Mouse (Mus musculus): ENCODE measurements around the gene Slc43a2.

The Slc43a2 gene

DNA sequence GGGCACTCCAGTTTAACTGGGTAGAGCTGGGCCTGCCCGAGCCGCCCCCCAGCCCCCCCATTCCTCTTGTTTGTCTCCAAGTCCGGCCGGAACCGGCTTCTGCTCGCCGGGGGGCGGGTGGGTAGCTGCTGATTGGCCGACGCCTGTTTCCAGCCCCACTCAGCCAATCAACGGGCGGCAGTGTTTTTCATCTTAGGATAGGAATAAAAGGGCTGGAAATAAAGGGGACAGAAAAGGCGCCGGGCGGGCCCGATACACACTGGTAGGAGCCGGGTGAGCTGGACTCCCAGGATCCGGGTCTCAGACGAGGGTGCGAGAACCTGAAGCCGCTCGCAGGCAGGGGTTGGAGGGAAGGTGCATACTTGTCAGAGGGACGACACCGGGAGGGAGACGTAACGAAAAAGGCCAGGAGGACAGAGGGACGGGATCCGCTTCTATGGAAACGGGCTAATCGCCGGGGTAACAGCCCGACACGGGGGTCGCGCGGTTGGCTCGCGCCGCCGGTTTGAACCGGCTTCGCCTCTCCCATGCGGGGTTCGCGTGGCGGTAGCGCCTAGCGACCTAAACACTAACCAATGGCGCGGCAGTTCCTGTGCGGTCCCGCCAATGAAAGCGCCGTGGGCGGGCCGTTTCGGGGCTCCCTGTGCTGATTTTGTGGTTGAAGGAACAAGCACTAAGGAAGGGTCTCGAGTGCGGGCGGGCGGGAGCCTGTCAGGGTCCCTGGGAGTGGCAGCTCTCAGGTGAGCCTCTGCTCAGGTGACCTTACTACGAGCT is at the start of gene Slc43a2:
Gene Slc43a2 (plus strand): TSS at position 226 of the 774 bp plus-strand sequence.
- DNase-seq (ENCODE audit: low read depth), result peak; percentile 93

DNA sequence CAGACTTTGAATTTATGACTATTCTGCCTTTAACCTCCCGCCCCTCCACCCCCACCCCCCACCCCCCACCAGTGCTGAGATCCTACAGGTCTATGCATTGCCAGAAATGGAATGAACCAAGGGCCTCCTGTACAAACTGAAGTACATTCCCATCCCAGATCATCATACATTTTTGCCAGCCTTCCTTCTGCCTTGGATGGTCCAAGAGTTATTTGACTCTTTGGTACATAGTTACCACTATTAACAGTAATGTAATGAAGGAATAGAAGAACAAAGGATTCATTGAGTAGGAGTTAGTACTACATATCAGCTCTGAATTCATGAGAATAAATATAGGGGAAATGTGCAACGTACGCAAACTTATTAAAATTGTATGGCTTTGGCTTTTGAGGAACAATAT is 45.3 kb upstream of the Slc43a2 start:
- DNase-seq (ENCODE audit: low read depth), result no peak

DNA sequence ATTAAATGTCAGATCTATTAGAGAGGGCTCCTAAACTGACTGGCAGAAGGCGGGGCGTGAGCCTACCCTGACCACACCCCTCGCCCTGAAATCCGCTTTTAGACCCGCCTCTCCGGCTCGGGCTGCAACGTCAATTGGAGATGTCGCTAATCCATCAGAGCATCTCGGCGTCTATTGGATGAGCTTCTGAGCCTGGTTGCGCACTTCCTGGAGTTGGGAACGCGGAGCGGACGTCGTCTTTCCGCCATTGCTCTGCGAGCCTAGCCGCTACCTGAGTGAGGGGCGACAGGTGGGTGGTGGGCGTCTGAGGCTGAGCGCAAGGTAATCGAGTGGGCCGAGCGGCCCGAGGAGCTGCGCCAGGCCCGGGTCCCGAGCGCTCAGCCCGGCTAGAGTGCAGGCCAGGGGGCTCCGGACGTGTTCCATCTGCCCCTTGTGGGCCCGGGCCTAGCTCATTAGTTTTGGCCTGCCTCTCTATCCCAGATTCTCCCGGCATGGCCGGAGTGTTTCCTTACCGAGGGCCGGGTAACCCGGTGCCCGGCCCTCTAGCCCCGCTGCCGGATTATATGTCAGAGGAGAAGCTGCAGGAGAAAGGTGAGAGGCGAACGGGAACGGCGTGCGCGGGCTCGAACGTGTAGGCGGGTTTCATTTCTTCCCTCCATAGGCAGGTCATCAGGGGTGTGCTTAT is 44.8 kb upstream of the Slc43a2 start, which contains the start of gene Prpf8:
Gene Prpf8 (plus strand): TSS at position 216 of the 685 bp plus-strand sequence.
- peak; percentile 96 for DNase-seq (ENCODE audit: low read depth)

DNA sequence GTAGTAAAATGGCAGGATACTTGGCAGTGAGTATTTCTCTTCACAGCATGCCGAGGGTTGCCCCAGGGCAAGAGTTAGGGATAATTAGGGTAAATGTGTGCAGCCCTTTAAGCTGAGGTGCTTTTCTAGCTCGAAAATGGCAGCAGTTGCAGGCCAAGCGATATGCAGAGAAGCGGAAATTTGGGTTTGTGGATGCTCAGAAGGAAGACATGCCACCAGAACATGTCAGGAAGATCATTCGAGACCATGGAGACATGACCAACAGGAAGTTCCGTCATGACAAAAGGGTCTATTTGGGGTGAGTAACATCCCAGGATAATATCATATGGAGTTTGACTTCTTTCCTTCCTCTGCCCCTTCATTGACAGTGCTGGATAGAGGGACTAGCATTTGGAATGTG is 44.0 kb upstream of the Slc43a2 start:
- no peak for DNase-seq (ENCODE audit: low read depth)

DNA sequence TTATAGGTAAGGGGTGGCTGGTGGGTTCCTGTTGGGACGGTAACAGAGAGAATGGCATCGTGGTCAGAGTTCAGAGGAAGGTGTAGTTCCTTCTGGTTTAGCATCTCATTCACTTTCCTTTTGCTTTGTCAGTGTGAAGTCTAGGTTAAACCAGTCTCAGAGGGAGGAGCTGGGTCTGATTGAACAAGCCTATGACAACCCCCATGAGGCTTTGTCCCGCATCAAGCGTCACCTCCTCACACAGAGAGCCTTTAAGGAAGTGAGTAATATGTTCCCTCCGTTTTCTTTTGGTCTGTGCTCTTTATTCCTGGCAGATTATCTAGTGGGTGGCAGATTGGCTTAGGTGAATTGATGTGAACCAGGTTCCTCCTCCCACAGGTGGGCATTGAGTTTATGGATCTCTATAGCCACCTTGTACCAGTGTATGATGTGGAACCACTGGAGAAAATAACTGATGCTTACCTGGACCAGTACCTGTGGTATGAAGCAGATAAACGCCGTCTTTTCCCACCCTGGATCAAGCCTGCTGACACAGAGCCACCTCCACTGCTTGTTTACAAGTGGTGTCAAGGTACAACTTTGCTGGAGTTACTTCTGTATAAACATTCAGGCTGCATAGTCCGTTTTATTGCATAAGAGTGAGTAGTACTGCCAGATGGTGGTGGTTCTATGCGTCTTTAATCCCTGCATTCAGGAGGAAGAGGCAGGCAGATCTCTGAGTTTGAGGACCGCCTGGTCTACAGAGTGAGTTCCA is 37.0 kb upstream of the Slc43a2 start:
- no peak for DNase-seq (ENCODE audit: low read depth)

DNA sequence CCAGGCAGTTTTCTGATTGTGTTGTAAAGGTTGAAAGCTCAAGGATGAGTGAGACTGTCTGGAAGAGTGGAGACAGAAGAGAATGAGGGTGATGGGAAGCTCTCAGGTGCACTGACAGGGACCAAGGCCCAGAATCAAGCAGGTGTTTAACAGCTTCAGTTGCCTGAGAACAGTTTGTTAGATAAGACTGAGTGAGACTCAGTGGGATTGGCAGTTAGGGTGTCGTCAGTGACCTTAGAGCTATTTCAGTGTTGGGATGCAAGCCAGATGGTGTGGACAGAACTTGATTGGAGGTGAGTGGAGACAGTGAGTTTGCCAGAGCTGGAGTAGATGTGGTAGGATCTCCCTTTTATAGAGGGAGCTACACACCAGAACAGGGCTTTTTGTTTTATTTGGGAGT is 33.4 kb upstream of the Slc43a2 start:
- no peak for DNase-seq (ENCODE audit: low read depth)

DNA sequence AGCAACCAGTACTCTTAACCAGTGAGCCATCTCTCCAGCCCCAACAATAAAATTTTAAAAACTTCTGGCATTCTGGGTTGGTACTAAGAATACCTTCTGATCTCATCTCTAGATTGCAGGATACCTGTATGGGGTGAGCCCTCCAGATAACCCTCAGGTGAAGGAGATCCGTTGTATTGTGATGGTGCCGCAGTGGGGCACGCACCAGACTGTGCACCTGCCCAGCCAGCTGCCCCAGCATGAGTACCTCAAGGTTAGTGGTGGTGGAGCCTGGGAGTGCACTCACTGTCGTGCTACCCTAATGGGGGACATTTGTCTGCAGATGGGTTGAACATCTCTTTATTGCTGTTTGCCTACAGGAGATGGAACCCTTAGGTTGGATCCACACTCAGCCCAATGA is 23.3 kb upstream of the Slc43a2 start:
- DNase-seq (ENCODE audit: low read depth), result no peak

DNA sequence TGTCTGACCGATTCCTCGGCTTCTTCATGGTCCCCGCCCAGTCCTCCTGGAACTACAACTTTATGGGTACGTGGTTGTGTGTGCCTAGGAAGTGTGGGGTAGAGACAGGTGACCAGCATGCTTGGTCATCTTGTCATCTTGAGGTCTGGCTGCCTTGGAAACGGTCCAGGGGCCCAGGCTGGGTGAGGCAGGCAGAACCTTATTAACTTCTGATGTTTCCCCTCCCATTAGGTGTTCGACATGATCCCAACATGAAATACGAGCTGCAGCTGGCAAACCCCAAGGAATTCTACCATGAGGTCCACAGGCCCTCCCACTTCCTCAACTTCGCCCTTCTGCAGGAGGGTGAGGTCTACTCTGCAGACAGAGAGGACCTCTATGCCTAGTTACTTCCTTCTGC is 22.6 kb upstream of the Slc43a2 start:
- no peak for DNase-seq (ENCODE audit: low read depth)

DNA sequence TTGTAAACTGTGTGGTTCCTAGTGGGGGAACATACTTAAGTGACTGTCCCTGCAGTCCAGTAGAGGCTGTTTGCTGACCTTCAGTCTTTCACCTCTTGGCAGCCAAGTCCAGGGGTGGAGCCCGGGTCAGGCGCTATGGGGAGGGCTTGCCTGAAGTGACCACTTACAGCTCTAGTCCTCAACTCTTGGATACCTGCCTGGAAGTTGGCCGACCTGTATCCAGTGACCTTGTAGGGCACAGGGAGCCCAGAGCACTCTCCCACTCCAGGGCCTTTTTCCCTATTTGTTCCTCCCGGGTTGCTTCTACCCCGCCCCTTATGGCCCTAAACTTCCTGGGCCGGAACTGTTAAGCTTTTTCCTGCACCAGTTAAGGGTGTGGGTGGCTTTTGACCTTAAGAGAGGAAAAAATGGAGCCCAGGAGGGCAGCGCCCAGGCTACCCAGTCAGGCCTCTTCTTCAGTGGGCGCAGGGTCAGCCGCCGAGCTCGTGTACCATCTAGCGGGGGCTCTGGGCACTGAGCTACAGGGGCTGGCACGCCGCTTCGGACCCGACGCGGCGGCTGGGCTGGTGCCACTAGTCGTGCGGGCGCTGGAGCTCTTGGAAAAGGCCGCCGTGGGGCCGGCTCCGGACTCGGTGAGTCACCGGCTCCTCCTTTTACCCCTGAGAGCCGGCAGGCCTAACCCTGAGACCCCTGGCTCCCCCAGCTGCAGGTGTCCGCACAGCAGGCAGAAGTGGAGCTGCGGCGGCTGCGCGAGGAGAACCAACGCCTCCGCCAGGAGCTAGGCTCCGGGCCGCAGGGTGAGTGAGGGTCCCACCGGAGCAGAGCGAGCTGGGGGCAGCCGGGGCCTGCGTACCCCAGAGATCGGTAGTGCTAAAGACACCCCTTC is 21.5 kb upstream of the Slc43a2 start, which contains the start of gene Rilp:
Gene Rilp (plus strand): TSS at position 354 of the 886 bp plus-strand sequence.
- no peak for DNase-seq (ENCODE audit: low read depth)

DNA sequence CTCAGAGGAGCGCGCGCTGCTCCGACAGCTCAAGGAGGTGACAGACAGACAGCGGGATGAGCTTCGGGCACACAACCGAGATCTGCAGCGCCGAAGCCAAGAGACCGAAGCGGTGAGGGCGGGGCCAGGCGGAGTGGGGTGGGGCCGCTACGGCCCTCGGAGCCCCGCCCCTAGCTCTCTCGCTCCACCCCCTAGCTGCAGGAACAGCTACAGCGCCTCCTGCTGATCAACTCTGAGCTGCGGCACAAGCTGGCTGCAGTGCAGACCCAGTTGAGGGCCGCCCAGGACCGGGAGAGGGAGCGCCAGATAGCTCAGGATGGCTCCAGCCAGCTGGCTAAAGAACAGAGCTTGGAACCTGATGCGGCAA is 20.9 kb upstream of the Slc43a2 start:
- peak; percentile 83 for DNase-seq (ENCODE audit: low read depth)

DNA sequence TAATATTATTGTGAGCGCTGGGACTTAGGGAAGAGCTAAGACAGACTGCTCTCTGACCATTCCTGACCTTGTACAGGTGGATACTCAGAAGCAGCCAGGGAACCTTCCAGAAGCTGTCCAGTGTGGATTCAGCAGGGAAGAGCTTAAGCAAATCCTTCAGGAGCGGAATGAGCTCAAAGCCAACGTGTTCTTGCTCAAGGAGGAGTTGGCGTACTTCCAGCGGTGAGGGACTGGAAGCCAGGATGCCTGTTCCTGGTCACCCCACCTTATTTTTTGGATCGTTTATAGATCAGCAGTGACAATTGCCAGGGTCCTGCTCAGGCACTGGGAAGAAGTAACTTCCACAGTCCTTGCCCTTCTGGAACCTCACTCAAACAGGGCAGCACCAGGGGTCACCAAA is 20.3 kb upstream of the Slc43a2 start:
- no peak for DNase-seq (ENCODE audit: low read depth)

DNA sequence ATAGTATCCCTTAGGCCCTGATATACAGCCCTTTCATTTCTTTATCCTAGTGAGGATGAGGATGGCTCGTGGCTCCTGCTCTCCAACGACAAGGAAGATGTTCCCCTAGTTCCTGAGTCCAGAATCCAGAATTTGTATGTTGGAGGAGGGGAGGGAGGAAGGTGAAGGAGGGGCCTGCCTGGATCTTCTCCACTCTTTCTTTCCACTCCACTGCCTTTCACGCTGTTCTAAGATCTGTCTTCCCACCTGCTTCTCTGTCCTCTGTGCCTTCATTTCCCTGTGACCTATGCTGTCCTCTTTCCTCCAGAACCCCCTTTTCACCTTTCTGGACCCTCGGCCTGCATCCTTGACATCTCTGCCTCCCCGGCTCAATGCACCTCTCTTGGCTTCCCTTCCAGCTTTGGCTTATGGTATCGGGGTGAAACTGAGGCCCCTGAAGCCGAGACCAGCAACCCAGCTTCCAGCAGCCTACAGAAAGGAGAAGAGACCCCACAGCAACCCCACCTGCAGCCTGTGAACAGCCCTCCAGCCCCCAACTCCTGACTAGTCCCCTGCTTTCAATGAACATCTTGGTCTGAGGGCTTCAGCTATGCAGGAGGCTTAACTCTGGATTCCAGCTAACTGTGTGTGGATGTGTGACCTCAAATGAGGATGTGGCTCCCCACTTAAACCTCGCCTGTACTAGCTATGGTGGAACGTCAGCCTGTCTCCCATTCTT is 19.0 kb upstream of the Slc43a2 start:
- DNase-seq (ENCODE audit: low read depth), result no peak

DNA sequence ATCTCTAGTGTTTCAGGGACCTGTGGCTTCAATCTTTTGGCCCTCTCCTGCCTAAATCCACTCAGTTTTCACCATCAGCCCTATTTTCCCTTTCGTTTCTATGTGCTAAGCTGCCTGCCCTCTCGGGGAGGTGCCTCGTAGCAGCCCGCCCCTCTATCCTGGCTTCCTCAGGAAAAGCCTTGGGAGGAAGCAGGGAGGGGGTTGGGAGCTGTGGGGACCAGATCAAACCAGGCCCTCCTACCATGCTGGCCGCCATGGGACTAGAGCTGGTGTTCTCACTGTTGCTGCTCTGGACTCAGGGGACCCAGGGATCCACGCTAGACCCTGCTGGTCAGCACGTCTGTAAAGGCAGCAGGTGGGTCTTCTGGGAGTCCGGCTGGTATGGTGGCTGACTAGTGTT is 18.2 kb upstream of the Slc43a2 start, which contains the start of gene Scarf1:
Gene Scarf1 (plus strand): TSS at position 205 of the 400 bp plus-strand sequence.
- no peak for DNase-seq (ENCODE audit: low read depth)

DNA sequence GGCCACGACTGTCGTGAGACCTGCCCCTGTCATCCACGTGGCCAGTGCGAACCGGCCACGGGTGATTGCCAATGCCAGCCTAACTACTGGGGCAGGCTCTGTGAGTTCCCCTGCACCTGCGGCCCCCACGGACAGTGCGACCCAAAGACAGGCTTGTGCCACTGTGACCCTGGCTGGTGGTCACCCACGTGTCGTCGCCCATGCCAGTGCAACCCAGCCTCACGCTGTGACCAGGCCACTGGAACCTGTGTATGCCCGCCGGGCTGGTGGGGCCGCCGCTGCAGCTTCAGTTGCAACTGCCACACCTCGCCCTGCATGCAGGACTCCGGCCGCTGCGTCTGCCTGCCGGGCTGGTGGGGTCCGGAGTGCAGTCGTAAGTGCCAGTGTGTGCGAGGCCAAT is 16.3 kb upstream of the Slc43a2 start:
- no peak for DNase-seq (ENCODE audit: low read depth)

DNA sequence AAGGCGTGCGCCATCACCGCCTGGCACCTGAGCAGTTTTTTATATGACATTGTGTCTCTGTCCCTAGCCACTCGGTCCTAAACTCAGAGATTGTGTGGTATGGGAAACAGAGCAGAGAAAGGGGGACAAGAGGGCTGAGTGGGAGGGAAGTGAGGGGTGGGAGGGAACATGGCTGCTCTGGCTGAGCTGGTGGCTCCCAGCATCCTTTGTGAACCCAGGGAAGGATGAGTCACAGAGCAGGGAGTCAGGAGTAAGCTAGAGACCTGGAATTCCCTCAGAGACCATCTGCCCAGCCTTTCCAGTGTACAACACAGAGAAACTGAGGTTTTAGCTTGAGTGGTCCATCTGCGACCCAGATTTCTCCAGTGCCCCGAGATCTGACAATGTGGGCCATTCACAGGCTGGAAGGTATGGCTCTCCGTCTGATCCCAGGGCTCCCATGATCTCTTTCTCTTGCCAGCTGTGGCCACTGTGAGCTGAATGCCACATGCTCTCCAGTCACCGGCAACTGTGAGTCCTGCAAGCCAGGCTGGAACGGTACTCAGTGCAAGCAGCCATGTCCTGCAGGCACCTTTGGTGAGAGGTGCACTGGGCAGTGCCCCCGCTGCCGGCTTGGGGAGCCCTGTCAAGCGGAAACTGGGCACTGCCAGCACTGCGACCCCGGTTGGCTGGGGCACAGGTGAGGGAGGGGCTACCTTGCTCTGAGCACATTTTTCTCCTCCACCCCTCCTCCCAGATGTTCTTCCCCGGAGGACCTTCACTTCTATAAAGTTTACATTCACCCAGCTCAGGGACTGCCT is 11.5 kb upstream of the Slc43a2 start:
- DNase-seq (ENCODE audit: low read depth), result no peak

DNA sequence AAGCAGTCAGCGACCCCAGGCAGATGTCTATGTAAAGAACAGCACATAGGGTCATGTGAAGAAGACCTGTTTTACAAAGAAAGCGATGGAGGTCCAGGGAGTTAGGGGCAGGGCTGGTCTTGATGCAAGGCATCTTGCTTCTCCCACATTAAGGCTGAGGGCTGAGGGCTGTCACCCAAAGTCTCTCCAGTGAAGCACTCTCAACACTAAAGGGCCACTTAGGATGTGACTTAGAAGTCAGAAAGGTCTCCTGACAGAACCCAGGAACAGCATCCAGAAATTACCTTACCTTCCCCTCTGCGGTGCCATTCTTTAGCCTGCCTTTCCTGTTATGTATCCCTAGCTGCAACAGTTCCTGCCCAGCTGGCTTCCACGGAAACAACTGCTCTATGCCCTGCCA is 9.9 kb upstream of the Slc43a2 start:
- no peak for DNase-seq (ENCODE audit: low read depth)

DNA sequence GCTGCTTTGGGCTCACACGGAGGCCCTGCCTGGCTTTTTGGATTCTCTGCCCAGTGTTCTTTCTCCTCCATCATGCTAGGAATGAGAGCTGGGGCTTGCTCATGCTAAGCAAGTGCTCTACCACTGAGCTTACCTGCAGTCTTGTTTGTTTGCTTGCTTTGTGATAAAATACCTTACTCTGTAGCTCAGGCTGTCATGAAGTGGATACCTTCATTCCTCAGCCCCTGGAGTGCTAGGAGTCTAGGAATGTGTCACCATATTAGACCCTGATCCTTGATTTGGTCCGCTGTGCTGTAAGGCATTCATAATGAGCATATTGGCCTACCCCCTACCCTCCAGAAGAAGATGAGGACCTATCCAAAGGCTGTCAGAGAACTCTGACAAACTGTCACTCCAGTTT is 8.7 kb upstream of the Slc43a2 start:
- DNase-seq (ENCODE audit: low read depth), result no peak

DNA sequence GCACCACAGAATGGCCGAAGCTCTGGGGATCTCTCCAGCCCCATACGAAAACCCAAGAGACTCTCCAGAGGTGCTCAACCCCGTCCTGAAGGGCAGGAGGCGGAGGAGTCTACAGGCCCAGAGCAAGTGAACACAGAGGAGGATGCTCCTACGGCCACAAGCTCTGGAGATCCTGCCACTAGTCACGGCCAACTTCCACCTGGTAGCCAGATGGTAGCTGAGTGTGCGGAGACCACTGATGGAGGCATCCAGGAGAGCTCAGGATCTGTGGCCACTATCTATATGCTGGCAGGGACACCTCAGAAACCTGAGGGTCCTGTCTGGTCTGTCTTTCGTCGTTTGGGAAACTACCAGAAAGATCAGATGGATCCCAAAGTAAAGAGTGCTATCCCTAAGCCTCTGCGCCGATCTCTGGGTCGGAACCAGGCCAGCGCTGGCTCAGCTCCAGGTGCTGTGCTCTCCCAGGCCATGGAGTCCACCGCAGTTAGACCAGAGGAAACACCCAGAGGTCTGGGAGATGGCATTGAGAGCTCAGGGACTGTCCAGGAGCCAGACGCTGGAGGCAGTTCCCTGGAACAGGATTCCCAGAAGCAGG is 5.9 kb upstream of the Slc43a2 start:
- DNase-seq (ENCODE audit: low read depth), result no peak

DNA sequence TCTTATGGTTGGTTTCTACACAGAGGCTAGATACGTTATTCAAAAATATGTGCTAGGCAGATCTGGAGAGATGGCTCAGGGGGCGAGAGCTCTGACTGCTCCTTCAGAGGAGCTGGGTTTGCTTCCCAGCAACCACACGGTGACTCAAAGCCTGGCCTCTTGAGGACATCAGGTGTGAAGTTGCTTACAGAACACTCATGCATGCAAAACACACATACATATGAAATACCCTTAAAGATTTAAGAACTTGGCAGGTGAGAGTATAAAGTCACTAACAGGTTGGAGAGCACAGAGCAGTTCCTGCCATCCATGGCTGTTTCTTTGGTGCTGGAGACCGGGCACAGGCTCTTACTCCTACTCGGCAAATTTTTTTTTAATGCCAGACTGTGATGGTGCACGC is 4.6 kb upstream of the Slc43a2 start:
- no peak for DNase-seq (ENCODE audit: low read depth)

DNA sequence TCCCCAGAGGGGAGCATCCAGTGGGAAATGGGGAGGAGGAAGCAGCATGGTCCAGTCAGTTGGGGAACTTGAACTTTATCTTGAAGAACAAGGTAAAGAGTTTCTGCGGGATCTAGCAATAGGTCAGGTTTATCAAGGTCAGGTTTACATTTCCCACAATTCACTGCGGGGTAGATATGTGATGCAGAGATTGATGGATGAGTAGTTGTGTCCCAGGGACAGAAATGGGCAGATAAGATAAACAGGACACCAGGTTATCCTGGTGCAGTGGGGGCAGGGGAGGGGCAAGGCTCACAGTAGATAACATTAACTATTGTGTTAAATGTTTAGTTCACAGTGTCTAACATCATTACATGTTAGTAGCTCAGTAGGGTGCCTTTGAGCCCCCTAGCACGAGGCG is 1.7 kb upstream of the Slc43a2 start:
- no peak for DNase-seq (ENCODE audit: low read depth)

Measured in c-Kit-positive CD71-positive TER-119-negative erythroid progenitor cells, embryonic 14.5 days (primary cell).